Mouse (Mus musculus): ENCODE results near the gene Morn5. TPM values are rescaled to one million over a fixed set of nuclear protein-coding genes. Genes with fewer than 3 reads are reported as not detected.

Gene Morn5
- polyA plus RNA-seq, 1 experiment from 2014 or later: 1.5 TPM

GRCm38 (mm10) chr2:36077160-36077761 lies 28.0 kb downstream of the Morn5 start:
- H3K9ac ChIP-seq (replicated peaks; ENCODE audit: low read length): peak overlapping the region; percentile 26; the same call in 1 of the 2 replicates
- peak; percentile 41 for DNase-seq
- H3K4me2 ChIP-seq (ENCODE audit: low read length): peak overlapping the region; percentile 46

DNA sequence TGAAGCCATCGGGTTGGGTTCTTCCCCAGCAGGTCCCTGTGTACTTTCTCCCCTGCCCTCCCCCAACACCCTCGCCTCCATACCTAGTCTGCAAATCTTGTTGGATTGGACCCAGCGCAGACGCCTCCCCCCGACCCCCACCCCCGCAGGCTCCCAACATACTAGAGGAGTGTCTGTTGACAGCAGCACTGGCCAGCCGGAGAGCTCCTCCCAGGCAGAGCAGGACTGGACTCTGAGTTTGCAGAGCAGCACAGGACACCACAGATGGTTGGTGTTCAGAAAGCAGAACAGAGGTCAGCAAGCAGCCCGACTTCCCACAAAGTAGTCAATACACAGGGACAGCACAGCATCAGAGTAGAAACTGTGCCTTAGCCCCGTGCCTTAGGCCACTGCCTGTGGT lies 32.2 kb downstream of the Morn5 start:
- 36% methylated on average over 9 of the region's 9 CpGs for WGBS
- DNase-seq (no peak), ATAC-seq (ENCODE audit: low FRiP score, low TSS enrichment) (no peak)
- no peak overlapping the region for H3K4me3 ChIP-seq (replicated peaks; ENCODE audit: low read depth, low read length)
- no peaks in the 10 kb centered on the region for H3K9me3 ChIP-seq (ENCODE audit: control insufficient read depth, low read length)
- H3K36me3 ChIP-seq (ENCODE audit: control insufficient read depth, insufficient read depth, low read length): no peaks in the 10 kb centered on the region
- H3K4me1 ChIP-seq (ENCODE audit: control insufficient read depth, insufficient read depth, low read length): peaks cover 6% of the 10 kb centered on the region; the same call in 1 of the 2 replicates
- no peaks in the 10 kb centered on the region for H3K27me3 ChIP-seq (ENCODE audit: control insufficient read depth, insufficient read depth, low read length)
- H3K4me2 ChIP-seq (ENCODE audit: low read length): no peak overlapping the region
- H3K9ac ChIP-seq (replicated peaks; ENCODE audit: low read length): no peak overlapping the region
- H3K27ac ChIP-seq (replicated peaks; ENCODE audit: low read depth, low read length): no peak overlapping the region

More at GRCm38 (mm10) chr2:36077160-36077761, 28.0 kb downstream of the Morn5 start:
- no peaks in the 10 kb centered on the region for H3K27me3 ChIP-seq (ENCODE audit: control insufficient read depth, insufficient read depth, low read length)
- no peak overlapping the region for H3K27ac ChIP-seq (replicated peaks; ENCODE audit: low read depth, low read length)
- peaks cover 6% of the 10 kb centered on the region; the same call in 1 of the 2 replicates for H3K4me1 ChIP-seq (ENCODE audit: control insufficient read depth, insufficient read depth, low read length)
- 0 out of 2 replicates have a peak overlapping the region, but pooled peaks have one; percentile 7 for H3K4me3 ChIP-seq (replicated peaks; ENCODE audit: low read depth, low read length)
- no peaks in the 10 kb centered on the region for H3K9me3 ChIP-seq (ENCODE audit: control insufficient read depth, low read length)
- no peaks in the 10 kb centered on the region for H3K36me3 ChIP-seq (ENCODE audit: control insufficient read depth, insufficient read depth, low read length)
- peak; percentile 41; the same call in 1 of the 2 replicates for ATAC-seq (ENCODE audit: low FRiP score, low TSS enrichment)
- 23% methylated on average over 11 of the region's 11 CpGs for WGBS

DNA sequence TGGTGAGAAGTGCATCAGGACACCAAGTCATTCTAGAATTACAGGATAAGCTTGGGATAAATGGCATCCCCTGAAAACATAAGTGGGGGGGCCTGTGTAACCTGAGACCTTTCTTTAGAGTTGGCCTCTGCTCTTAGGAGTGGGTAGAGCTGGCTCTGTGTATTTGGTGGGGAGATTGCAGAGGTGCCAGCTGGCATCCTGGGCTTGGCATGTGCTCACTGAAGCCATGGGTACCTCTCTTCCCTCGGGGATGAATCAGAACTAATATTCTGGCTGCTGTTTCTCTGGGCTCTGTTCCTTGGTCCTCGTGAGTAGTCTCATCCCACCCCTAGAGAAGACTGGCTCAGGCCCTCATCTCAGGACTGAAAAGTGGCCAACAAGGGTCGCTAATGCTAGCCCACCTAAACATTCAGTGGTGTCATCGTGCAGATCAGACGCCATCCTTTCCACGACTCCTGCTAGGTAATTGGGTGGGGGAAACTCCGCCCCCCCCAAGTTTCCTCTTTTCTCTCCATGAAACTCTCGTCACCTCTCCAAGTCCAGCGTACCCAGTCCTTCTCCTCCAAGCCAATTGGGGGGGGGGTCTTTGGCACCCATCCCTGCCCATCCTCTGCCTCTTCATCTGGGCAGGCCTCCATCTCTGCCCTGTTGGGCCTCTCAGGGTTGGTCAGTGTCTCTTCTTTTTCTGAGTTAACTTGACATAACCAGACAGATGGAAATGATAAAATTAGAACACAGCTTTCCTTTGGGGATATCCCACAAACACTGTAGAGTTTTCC lies 33.7 kb downstream of the Morn5 start:
- Histone ChIP-seq H3K9me3 (ENCODE audit: control insufficient read depth, low read length) (no peaks in the 10 kb centered on the region), H3K27ac (replicated peaks; ENCODE audit: low read depth, low read length) (no peak overlapping the region), H3K4me2 (ENCODE audit: low read length) (no peak overlapping the region), H3K4me1 (ENCODE audit: control insufficient read depth, insufficient read depth, low read length) (no peaks in the 10 kb centered on the region), H3K9ac (replicated peaks; ENCODE audit: low read length) (no peak overlapping the region), H3K4me3 (replicated peaks; ENCODE audit: low read depth, low read length) (no peak overlapping the region), H3K27me3 (ENCODE audit: control insufficient read depth, insufficient read depth, low read length) (peaks cover 8% of the 10 kb centered on the region; the same call in 1 of the 2 replicates), H3K36me3 (ENCODE audit: control insufficient read depth, insufficient read depth, low read length) (no peaks in the 10 kb centered on the region)
- whole genome bisulfite sequencing: 86% methylated on average over 9 of the region's 9 CpGs
- DNase-seq (no peak), ATAC-seq (ENCODE audit: low FRiP score, low TSS enrichment) (no peak)

DNA sequence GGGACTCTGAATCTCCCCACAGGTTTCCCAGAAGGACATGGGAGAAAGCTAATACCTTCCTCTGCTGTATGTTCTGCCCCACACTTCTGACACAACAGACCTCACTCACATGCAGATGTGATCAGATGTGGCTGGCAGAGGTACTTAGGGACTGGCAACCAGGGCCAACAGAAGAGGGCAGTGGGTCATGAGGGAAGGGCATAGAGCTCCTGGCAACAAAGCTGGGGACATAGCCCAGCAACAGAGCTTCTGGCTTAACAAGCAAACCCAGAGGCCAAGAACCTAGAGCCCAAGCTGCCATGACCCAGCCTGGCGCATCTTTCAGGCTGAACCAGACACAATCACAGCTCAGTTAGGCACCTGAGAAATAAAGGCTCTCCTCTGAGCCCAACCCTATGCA lies 35.8 kb downstream of the Morn5 start:
- WGBS: 88% methylated on average over 1 of the region's 1 CpGs
- no peak for ATAC-seq (ENCODE audit: low FRiP score, low TSS enrichment)

DNA sequence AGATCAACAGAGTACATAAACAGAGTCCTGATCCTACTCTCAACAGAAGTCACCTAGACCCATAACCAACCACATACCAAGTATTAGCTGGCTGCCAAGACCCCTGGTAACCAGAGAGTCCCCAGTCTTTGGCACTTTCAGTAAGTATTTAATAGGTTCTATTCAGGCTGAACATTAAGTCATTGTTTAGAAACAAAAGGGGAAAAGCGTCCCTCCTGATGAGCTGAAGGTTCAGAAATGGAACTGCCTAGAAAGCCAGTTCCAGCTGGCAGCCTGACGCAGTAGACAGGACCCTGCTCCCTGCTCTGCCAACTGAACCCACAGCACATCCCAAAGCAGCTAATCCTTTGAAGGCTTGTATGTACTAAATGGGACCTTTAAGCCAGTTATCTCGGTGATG lies 39.9 kb downstream of the Morn5 start:
- peaks cover 64% of the 10 kb centered on the region for H3K27me3 ChIP-seq (ENCODE audit: control insufficient read depth, insufficient read depth, low read length)

More for the DNA sequence above, 35.8 kb downstream of the Morn5 start:
- Histone ChIP-seq H3K9me3 (ENCODE audit: control insufficient read depth, low read length) (no peaks in the 10 kb centered on the region), H3K36me3 (ENCODE audit: control insufficient read depth, insufficient read depth, low read length) (no peaks in the 10 kb centered on the region), H3K4me1 (ENCODE audit: control insufficient read depth, insufficient read depth, low read length) (no peaks in the 10 kb centered on the region), H3K4me2 (ENCODE audit: low read length) (no peak overlapping the region), H3K27ac (replicated peaks; ENCODE audit: low read depth, low read length) (no peak overlapping the region), H3K27me3 (ENCODE audit: control insufficient read depth, insufficient read depth, low read length) (peaks cover 23% of the 10 kb centered on the region), H3K9ac (replicated peaks; ENCODE audit: low read length) (no peak overlapping the region), H3K4me3 (replicated peaks; ENCODE audit: low read depth, low read length) (no peak overlapping the region)
- no peak for DNase-seq

DNA sequence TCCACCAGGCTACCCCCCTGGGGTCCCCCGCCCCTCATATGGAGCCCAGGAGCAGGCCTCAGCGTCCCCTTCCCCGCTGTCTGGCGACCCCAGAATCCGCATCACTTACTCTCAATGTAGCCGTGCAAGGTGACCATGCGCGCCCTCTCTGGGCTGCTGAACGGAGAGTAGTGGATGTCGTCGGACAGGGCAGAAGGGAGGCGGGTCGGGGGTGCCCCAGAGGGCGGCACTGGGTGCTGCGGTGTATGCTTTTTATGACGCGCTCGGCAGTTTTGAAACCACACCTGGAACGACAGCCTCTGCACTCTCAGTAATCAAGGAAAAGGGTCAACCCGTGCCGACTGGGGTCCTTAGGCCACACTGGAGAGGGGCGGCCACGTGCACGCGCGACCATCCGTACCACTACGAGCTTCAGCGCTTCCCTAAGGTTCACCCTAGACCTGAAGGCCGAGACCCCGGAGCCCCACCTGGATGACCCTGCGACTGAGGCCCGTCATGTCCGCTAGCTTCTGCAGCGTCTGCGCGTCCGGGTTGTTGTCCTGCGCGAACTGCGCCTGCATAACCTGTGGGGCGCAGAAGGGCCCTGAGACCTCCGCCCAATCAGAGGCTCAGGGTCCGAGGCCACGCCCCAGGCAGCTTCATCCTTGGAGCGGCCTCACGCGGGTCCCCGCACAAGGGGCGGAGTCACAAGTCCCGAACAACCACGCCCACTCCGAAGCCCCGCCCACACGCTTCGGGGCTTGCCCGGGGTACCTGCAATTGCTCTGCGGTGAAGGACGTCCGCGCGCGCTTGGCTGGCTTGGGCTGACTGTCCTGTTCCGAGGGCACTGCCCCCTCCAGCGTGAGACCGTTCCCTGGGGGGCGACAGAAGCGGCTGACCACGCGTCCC lies 41.8 kb downstream of the Morn5 start:
- DNase-seq (peak; percentile 72), ATAC-seq (ENCODE audit: low FRiP score, low TSS enrichment) (peak; percentile 76)
- peaks cover 83% of the 10 kb centered on the region for H3K27me3 ChIP-seq (ENCODE audit: control insufficient read depth, insufficient read depth, low read length)
- H3K4me1 ChIP-seq (ENCODE audit: control insufficient read depth, insufficient read depth, low read length): peaks cover 9% of the 10 kb centered on the region; the same call in 1 of the 2 replicates
- no peaks in the 10 kb centered on the region for H3K9me3 ChIP-seq (ENCODE audit: control insufficient read depth, low read length)
- no peak overlapping the region for H3K27ac ChIP-seq (replicated peaks; ENCODE audit: low read depth, low read length)
- H3K4me2 ChIP-seq (ENCODE audit: low read length): peak overlapping the region; percentile 67
- under 1% methylated on average over 70 of the region's 70 CpGs for WGBS
- peak overlapping the region; percentile 36 for H3K4me3 ChIP-seq (replicated peaks; ENCODE audit: low read depth, low read length)
- no peaks in the 10 kb centered on the region for H3K36me3 ChIP-seq (ENCODE audit: control insufficient read depth, insufficient read depth, low read length)
- no peak overlapping the region for H3K9ac ChIP-seq (replicated peaks; ENCODE audit: low read length)

More for the DNA sequence above, 39.9 kb downstream of the Morn5 start:
- no peaks in the 10 kb centered on the region for H3K9me3 ChIP-seq (ENCODE audit: control insufficient read depth, low read length)
- peaks cover 9% of the 10 kb centered on the region; the same call in 1 of the 2 replicates for H3K4me1 ChIP-seq (ENCODE audit: control insufficient read depth, insufficient read depth, low read length)
- no peaks in the 10 kb centered on the region for H3K36me3 ChIP-seq (ENCODE audit: control insufficient read depth, insufficient read depth, low read length)
- H3K4me3 ChIP-seq (replicated peaks; ENCODE audit: low read depth, low read length): no peak overlapping the region
- no peak overlapping the region for H3K27ac ChIP-seq (replicated peaks; ENCODE audit: low read depth, low read length)
- 34% methylated on average over 3 of the region's 3 CpGs for WGBS
- no peak overlapping the region for H3K4me2 ChIP-seq (ENCODE audit: low read length)
- H3K9ac ChIP-seq (replicated peaks; ENCODE audit: low read length): no peak overlapping the region
- ATAC-seq (ENCODE audit: low FRiP score, low TSS enrichment) (no peak), DNase-seq (no peak)

GRCm38 (mm10) chr2:36092748-36093147 lies 43.5 kb downstream of the Morn5 start:
- Histone ChIP-seq H3K4me3 (replicated peaks; ENCODE audit: low read depth, low read length) (no peak overlapping the region), H3K9me3 (ENCODE audit: control insufficient read depth, low read length) (no peaks in the 10 kb centered on the region), H3K4me1 (ENCODE audit: control insufficient read depth, insufficient read depth, low read length) (peaks cover 9% of the 10 kb centered on the region; the same call in 1 of the 2 replicates), H3K27me3 (ENCODE audit: control insufficient read depth, insufficient read depth, low read length) (peaks cover 94% of the 10 kb centered on the region), H3K36me3 (ENCODE audit: control insufficient read depth, insufficient read depth, low read length) (no peaks in the 10 kb centered on the region), H3K27ac (replicated peaks; ENCODE audit: low read depth, low read length) (no peak overlapping the region), H3K4me2 (ENCODE audit: low read length) (no peak overlapping the region), H3K9ac (replicated peaks; ENCODE audit: low read length) (no peak overlapping the region)
- under 1% methylated on average over 4 of the region's 4 CpGs for WGBS
- ATAC-seq (ENCODE audit: low FRiP score, low TSS enrichment): no peak
- no peak for DNase-seq

DNA sequence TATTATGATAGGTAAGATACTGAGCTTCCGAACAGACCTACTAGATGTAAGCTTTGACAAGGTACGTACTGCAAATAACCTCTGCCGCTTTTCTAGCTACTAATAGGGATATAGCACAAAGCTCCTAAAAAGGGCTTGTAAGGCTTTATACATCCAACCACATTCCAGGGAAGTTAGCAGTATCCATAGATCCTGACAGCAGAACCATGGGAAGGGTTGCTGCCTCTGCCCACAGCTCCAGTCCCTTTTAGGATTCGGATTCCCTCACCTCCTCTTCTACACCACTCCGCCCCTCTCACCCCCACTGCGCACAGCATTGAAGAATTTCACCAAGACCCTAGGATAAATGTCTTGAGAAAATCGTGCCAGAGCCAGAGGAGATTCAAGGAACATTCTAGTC lies 44.0 kb downstream of the Morn5 start:
- H3K27me3 ChIP-seq (ENCODE audit: control insufficient read depth, insufficient read depth, low read length): peaks cover 94% of the 10 kb centered on the region
- DNase-seq: no peak
- H3K36me3 ChIP-seq (ENCODE audit: control insufficient read depth, insufficient read depth, low read length): no peaks in the 10 kb centered on the region
- H3K4me1 ChIP-seq (ENCODE audit: control insufficient read depth, insufficient read depth, low read length): peaks cover 9% of the 10 kb centered on the region; the same call in 1 of the 2 replicates
- no peak for ATAC-seq (ENCODE audit: low FRiP score, low TSS enrichment)
- H3K9ac ChIP-seq (replicated peaks; ENCODE audit: low read length): no peak overlapping the region
- H3K9me3 ChIP-seq (ENCODE audit: control insufficient read depth, low read length): no peaks in the 10 kb centered on the region
- no peak overlapping the region for H3K4me2 ChIP-seq (ENCODE audit: low read length)
- H3K4me3 ChIP-seq (replicated peaks; ENCODE audit: low read depth, low read length): no peak overlapping the region
- no peak overlapping the region for H3K27ac ChIP-seq (replicated peaks; ENCODE audit: low read depth, low read length)
- 12% methylated on average over 7 of the region's 7 CpGs for WGBS

All from midbrain, embryonic 14.5 days (tissue).